Mouse (Mus musculus) urinary bladder, adult 18-20 months (tissue): ENCODE results near the gene Tspan32.

ENCODE experiments used
- DNase-seq, 2 experiments: peaks; one replicate each; pipeline ENCODE4 v3.0.0; 2022; ENCODE audit warnings: low spot score in 2 of 2, mixed read lengths in 2 of 2

Gene Tspan32

DNA sequence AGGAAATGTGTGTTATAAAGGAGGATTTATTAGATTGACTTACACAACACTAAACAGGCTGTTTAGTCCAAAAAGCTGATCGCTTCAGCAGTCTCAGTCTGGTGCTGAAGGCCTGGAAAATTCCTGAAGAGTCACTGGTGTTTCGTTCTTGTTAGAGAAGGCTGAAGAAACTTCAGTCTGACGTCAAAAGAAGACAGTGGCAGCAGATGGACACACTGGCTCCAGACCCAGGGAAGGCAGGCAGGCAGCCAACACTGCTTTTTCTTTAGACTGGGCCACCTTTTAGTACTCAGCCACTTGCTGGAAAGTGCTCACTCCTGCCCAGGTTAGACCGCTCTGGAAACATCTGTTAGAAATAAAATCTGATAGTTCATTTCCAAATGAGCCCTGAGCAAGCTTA, 28.7 kb downstream of the Tspan32 start:
- DNase-seq = no peak

DNA sequence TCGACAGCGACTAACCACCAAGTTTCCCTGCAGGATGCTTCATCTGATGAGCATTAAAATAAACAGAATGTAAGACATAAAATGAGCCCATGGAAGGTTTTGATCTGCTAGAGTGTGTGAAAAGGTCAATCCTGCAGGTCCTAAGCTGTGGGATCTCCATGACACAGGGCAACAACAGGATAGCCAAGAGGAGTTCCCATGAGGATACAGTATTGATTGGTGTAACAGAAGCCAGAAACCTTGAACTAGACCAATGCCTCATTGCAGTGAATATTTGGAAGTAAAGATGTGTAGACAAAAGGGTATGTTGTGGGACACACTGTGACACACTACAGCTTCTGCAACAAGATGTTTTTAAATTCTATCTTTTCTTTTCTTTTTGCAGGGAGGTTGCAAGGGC, 29.3 kb downstream of the Tspan32 start:
- DNase-seq = no peak

DNA sequence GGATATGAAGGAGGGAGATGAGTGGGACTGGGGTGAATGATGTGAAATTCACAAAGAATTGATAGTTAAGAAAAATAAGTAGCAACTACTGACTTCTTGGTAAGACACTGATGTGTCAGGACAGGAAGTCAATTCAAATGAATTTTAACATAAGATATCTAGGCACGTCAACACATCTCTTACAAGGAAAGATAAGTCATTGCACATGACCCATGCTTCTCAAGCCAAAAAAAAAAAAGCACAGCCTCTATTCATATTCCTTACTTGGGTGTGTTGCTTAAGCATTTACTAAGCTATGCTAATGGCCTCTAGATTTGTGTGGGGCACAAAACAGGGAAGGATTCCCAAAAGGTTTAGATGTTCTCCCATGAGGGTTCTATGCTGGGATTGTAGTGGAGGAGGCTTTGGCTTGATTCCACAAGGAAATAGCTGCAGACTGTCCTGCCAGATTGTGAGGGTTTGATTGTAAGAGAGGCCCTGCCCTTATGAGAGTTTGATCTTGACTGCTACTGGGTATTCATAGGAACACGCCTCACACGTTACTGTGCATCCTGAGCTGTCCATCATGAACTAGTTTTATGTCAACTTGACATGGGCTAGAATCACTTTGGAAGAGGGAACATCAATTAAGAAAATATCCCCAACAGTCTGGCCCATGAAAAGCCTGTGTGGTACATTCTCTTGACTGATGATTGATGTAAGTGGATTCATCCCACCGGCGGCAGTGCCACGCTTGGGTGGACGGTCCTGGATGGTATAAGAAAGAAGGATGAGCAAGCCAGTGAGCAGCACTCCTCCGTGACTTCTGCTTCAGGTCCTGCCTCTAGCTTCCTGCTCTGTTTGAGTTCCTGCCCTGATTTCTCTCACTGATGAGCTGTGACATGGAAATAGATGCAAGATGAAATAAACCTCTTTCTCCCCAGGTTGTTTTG, 29.9 kb downstream of the Tspan32 start:
- no peak for DNase-seq

DNA sequence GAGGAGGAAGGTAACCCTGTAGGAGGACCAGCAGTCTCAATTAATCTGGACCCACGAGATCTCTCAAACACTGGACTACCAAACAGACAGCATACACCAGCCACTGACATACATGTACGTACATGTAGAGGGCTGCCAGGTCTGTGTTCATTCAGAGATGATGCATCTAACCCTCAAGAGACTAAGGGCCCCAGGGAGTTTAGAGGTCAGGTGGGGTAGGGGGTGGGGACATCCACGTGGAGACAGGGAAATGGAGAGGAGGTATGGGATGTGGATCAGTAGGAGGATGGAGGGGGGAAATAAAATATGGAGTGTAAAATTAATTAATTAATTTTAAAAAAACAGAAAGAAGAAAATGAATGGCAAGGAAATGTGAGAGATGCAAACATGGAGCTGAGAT, 31.9 kb downstream of the Tspan32 start:
- no peak for DNase-seq

DNA sequence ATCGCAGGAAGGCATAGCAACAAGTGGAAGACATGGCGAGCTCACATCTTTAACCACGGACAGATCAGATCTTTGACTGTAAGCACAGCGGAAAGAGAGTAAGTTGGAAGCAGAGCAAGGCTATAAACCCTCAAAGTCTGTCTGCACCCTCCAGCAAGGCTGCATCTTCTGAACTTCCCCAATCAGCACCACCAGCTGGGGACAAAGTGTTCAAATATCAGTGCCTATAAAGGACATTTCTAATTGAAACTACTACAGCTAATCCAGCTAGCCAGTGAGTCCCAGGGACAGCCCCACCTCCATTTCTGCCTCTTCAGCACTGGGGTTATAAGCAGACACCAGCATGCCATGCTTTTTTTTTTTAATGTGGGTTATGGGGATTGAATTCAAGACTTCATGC, 32.5 kb downstream of the Tspan32 start:
- DNase-seq = no peak

DNA sequence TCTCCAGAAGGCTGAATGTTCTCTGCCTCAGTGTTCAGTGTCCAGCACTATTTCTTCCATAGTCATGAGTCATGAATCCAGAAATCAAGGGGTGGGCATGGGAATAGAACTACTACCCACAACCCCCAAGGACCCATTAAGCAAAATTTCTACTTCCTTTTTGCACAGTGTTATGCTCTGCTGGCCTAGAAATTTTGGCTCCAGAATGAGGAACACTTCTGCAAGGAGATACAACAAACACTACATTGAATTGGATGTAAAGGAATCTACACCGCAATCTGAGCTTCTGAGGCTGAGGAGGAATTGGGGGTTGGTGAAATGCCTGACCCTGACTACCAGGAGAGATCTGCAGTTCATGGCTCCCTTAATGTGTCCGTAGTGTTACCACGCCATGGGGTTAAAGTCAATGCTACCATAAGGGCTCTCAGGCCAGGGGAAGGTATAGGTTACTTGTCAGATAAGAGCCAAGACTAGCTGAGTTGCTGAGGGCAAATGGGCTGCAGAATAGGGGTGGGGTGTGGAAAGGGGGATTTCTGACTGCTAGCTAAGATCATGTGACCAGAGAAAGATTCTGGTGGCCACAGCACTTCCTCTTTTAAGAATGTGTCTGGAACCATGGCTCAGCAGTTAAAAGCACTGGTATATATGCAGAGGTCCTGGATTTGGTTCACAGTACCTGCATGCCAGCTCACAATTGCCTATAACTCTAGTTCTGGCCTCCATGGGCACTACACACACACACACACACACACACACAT, 33.5 kb downstream of the Tspan32 start:
- DNase-seq = no peak

DNA sequence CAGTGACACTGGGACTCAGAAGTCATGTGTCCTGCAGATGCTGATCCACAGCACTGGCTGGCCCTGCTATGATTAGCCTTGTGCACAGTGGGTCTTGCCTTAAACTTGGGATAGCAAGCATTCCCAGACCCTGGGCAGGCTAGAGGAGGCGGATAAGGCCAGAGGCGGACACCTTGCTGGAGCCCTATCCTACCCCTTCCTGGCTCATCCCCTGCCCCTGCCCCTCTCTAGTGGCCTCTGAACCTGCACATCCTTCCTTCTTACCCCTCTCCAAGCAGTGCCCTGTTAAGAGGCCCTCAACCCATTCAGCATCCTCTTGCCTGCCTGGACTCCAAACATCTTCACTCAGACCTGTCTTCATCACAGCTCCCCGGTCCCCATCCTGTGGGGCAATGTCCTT, 35.7 kb downstream of the Tspan32 start:
- DNase-seq = no peak

DNA sequence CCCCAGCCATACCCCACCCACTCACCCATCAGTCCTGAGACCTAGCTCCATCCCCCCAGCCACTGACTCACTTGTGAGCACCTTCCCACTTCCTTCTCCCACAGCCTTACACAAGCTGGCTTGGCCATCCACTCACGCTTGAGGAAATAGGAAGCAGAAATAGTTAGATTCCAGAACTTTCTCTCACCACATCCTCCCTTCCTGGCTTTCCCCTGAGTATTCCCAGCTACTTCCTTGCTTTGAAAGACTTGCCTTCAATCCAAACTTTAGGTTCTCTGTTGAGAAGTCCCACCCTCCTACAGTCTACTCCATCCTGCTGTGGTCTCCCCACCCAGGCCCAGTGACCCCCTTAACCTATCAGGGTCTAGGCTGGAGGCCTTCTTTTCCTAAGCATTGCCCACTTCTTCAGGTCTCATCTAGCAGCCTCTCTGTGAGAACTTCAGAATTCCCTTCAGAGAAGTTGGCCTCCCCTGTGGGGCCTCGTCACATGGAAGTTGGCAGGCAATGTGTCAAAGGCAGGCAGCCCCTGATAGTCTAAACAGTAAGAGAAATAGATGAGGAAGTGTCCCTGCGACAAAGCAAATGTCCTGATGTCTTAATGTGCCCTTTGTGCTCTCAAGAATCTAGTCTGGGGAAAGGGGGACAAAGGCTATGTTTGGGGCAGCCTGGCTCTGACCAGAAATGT, 36.4 kb downstream of the Tspan32 start:
- no peak for DNase-seq

DNA sequence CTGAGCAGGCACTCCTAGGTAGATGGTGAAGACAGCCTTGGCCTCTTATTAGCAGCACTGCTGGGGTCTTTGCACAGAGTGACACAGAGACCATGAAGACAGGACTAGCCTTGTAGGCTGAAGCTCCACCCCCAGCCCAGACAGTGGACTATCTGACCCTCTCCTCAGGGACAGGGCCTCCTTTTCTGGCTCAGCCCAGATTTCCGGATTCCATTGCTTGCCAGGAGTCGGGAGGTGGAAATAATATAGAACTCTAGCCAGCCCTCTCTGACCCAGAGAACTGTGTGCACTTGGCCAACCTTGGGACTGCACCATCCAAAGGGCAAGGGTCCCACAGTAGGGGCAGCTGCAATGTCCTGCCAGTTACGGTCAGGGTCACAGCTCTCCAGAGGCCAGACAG, 37.2 kb downstream of the Tspan32 start:
- DNase-seq = no peak

DNA sequence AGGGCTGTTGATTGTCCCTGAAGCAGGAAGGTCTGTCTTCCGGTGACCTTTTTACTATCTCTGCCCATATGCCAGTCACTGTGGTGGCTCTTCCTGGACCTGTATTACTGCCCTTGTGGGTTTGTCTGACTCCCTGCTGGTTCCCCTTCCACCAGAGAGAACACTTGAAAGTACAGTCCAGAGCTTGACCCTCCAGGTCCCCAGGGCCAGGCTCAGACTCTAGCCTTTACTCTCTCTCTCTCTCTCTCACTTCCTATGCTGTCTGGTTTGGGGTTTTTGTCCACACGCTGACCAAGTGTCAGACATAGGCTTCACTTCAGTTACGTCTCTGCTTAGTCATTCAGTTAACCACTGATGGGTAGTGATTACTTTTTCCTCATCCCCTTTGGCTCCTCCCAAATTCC, 38.1 kb downstream of the Tspan32 start:
- no peak for DNase-seq

DNA sequence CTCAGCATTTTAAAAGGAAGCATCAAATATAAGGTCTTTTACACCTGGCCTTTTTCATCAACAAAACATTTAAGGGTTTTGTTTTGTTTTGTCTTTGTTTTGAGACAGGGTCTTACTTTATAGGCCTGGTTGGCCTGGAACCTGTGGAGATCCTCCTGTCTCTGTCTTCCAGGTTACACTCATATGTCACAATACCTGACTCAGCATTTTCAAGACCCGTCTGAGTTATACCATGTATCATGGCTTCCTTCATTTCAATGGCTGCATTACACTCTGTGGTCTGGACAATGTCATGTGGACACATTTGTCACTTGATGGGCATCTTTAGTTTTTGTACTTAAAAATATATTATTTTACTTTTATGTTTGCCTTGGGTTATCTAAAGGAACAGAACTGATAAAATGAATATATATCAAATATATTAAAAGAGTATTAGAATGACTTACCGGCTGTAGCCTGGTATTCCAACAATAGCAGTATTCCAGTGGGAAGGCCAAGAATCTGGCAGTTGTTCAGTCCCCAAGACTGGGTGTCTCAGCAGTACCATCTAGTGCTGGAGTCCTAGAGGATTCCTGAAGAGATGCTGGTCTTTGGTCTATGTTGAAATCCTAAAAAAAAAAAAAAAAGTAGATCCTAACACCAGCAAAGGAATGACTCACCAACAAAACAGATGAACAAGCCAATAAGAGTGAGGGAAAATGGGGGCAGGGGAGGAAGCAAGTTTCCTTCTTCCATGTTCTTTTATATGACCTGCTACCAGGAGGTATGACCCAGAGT, 39.4 kb downstream of the Tspan32 start:
- DNase-seq = no peak

DNA sequence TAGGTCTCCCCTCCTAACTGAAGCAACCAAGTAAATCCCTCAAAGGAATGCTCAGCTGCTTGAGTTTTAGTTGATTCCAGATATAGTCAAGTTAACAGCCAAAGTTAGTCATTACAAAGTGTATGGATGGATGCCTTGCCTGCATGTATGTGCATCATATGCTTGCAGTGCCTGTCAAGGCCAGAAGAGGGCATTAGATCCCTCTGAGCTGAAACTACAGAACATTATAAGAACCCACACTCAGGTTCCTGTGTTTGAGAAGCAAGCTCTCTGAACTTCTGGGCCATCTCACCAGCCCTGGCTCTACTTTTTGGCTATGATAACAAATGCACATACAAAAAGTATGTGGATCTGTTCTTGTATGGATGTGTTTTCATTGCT, 40.0 kb downstream of the Tspan32 start:
- DNase-seq = no peak

DNA sequence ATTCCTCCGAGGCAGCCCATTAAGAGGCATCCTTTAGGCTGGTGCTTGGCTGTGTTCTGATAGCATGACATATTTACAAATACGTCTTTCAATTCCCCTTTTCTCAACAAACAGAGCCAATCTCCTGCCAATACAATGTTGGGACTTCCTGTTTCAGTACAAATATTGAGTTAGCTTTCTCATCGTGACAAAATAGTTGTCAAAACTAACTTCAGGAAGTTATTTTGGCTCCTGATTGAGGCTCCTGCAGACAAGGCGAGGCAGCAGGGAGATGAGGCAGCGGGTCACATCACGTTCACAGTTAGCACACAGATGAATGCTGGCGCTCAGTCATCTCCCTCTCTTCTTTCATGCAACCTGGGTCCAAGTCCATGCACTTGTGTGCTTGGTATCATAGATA, 41.5 kb downstream of the Tspan32 start:
- no peak for DNase-seq

DNA sequence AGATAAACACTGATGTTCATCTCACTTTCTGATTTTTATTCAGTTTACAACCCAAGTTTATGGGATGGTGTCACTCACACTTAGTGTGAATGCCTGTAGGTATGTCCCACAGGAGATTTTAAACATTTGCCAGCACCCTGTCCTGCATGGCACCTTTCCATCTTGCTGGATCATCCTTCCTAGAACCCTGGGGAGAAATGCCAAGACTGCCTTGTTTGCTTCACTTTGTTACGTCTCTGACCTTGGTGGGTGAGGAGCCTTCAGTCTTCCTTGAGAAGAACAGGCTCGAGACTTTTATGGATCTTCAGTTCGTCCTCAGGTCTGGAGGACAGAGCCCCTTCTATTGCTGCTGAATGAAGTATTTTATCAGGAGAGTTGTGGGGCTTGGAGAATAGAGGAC, 44.5 kb downstream of the Tspan32 start:
- no peak for DNase-seq

DNA sequence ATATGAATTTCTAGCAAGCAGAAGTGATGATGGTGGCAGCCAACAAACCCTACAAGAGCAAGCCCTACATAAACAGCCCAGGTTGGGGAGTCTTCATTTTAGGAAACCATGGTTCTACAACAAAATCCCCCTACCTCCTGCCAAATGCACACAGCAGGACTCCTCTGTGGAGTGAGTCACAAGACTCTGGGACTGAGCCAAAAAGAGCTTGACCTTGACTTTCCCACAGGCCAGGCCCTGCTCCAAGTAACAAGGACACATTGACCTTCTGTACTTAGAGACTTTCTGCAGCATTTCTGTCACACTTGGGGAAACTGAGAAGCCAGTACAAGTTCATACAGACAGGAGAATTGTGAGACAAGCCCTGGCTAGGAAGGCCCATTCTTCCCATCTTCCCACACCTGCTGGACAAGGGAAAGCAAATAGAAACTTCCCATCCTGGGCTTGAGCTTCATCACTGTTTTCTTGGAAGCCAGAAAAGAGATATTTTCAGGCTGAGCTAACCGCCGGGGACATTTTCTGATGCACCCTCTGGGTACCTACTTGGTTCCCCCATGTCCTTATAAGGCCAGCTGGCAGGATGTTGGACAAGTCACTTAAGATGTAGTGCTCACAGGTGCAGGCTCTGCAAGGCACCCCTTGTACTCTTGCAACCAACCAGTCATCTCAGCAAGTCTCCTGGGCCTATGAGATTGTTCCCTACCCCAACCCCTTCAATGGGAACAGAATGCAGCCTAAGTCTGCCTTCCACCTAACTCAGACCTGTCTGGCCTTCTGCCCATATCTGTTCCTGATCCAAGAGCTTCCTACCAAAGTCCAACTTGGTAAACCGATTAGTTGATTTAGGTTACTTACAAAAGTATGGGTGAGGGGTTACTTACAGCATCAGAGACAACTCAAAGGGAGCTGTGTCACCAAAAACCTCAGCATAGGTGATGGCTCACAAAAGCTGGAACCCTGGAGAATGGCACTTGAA, 45.3 kb downstream of the Tspan32 start:
- no peak for DNase-seq

DNA sequence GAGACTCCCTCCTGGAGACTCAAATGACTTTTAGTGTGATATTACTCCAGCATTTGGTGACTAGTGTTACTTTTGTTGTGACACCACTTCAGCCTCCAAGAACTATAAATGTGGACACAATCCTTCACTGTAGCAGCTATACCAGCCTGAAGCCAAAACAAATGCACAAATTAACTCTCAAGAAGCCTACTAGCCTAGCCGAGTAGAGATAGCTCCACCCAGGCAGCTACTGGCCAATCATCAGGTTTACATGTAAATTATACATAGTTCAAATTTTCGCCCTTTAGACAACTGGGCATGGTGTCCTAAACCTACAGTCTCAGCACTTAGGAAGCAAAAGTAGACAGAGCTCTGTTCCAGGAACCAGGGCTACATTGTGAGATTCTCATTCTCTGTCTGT, 46.5 kb downstream of the Tspan32 start:
- no peak for DNase-seq

DNA sequence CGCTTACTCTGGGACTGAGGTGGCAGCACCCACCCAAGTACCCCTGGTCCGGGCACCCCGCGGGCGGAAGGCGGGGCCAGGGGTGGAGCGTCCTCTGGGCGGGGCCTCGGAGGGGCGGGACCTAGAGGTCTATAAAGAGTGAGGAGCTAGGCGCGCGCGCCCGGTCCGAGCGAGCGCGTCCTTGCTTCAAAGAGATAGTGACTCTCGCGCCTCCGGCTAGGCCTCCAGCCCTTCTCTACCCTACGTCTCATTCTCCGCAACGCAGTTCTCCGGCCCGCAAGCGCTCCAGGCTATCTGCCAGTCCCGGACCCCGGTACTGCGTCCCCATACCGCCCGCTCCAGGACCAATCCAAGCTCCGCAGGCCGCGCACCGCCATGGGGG, 47.8 kb downstream of the Tspan32 start, which contains the start of gene Cd81:
Gene Cd81, plus strand, starts transcription at position 114 of the 382 bp plus-strand sequence.
- DNase-seq = peak; percentile 78 to 91

DNA sequence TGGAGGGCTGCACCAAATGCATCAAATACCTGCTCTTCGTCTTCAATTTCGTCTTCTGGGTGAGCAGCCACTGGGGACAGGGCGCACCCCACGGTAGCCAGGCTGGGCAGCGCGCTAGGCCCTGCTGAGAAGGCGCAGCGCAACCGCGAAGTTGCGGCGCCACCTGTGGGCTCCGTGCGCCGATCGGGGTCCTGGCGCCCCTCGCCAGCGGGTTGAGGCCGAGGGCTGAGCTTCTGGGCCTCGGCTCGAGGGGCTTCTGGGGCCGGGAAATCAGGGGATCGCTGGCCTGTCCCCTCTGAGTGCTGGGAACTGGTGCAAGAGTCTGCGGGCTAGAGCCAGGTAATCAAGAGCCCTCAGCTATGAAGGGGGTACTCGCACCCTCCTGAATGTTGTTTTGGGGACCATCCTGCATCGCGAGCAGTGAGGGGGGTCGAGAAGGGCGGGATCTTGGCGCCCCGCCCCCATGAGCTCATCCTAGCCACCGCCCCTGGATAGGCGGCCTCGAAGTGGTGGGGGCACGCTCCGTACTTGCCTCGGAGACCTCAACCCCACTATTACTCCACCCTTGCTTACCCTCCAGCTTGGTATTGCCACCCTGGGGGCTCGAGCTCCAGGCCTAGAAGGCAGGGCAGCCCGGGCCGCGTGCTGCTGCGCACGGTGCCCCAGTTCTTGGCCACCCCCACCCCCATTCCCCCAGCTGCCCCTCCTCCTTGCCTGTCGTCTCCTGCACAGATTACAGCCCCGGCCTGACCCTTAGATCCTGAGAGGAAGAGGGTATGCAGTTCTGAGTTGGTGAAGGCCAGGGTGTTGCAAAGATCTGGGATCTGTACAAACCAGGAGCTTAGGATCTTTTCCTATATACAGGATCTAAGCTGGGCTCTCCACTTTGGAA, 48.4 kb downstream of the Tspan32 start:
- peak; percentile 41 to 57 for DNase-seq

DNA sequence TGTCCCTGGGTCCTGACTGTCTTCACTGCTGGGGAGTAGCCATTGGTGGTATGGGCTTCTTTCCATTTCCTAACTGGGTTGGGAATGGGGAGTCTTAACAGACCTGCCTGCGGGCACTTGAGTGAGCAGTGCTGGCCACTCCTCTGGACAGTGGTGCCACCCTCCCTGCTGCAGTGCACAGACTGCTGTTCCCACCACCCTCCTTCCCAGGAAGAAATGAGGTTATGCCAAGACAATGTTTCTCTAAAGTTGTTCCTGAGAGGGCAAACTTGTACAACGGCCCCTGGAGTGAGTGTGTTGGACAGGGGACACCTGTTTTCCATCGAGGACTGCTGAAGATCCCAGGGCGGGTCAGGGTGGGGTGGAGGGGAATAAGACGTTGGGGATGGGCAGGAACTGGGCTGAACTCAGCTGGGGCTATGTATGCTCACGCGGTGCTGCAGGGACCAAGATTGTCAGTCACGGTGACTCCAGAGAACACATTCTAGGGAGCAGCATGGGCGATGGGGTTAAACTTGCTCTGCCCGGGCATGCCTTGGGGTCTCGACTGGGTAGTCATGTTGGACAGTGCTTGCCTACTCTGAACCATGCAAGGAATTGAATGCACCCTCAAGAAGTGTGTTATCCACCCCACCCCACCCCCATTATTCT, 49.2 kb downstream of the Tspan32 start:
- no peak for DNase-seq
